Mouse (Mus musculus): ENCODE results near the gene Zdhhc20. TPM values are rescaled to one million over a fixed set of nuclear protein-coding genes. Genes with fewer than 3 reads are reported as not detected.
A peak's percentile ranks its signal among the peaks of the same experiment; 100 is the strongest.
"Not testable (repeated sequence)": the region's sequence is repeated elsewhere in the genome, so short reads cannot be mapped to it uniquely, and the experiment has no call there.

Zdhhc20 gene
- 1 to 10 TPM; 2.2 to 3.8 (median 2.9) TPM for total RNA-seq (2022)

GRCm38 (mm10) chr14:57890011-57890842 lies at the start of gene Zdhhc20:
Zdhhc20 (minus strand) TSS chr14:57890276.
- peak; percentile 91 to 92 for DNase-seq (ENCODE audit: low spot score in 2 of 2)

GRCm38 (mm10) chr14:57937297-57937696 lies 47.2 kb upstream of the Zdhhc20 start:
- no peak for DNase-seq (ENCODE audit: low spot score in 2 of 2)

DNA sequence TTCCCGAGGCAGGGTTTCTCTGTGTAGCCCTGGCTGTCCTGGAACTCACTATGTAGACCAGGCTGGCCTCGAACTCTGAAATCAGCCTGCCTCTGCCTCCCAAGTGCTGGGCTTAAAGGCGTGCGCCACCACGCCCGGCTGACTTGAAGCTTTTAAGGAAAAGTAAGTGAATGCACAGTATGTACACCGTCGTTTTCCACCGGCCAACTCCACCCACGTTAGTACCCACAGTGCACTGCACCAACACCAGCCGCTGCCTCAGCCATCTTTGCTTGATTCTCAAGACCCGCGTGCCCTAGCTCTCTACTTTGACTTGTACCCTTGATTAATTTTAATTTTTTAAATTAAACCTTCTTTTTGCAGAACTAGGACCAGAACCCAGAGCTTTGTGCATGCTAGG lies 44.6 kb upstream of the Zdhhc20 start:
- DNase-seq (ENCODE audit: low spot score in 2 of 2), result no peak

GRCm38 (mm10) chr14:57933608-57934007 lies 43.5 kb upstream of the Zdhhc20 start:
- DNase-seq (ENCODE audit: low spot score in 2 of 2), result no peak

- DNase-seq (ENCODE audit: low spot score in 2 of 2), result no peak
These were observed 42.9 kb upstream of the Zdhhc20 start for GRCm38 (mm10) chr14:57932881-57933443.

DNA sequence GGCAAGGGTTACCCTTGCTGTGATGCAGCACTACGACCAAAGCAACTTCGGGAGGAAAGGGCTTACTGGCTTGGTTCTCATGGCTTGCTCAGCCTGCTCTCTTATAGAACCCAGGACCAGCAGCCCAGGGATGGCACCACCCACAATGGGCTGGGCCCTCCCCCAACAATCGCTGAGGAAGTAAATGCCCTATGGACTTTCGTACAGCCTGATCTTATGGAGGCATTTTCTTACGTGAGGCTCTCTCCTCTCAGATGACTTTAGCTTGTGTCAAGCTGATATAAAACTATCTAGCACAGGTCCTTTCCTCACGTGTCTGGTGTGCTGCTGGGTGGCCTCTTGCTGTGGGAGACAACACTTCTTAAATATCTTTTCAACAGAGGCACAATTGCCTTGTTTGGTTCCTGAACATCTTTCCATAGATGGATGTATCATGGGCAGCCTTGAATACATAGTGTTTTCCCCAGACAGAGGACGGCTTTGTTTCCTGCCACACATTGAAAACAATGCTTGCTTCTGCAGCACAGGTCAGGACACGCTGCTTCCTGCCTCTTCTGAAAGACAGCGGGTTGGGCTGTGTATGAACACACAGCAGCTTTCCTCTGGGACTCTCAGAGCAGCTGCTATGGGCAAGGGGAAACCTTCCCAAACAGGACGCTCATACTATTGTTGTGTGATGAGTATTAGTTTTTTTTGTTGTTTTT lies 31.5 kb upstream of the Zdhhc20 start:
- no peak for DNase-seq (ENCODE audit: low spot score in 2 of 2)

DNA sequence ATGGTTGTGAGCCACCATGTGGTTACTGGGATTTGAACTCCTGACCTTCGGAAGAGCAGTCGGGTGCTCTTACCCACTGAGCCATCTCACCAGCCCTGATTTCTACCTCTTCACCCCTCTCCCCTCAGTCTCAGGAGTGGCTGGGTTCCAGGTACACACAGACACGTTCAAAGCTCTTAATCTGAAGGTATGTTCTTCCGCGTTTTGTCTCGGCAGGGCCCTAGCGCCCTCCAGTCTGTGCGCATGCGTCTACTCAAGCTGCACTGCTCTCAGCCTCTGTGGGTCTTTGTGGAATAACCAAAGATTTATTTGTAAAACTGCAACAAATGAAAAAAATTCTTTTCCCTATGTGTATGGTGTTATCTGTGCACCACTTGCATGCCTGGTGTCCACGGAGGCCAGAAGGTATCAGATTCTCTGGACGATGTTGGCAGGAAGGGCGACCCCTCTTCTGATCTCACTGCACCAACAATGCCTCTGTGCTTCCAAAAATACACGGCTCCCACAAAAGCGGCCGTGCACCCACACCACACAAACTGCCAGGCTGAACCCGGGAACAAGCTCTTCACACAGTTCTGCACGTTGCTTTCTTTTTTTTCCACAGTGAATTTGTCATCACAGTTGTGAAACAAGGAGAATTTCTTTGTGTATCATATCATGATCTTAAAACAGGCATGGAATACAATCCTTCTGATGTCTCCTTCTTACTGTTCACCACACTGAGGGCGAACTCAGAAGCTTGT lies 30.7 kb upstream of the Zdhhc20 start:
- no peak for DNase-seq (ENCODE audit: low spot score in 2 of 2)

DNA sequence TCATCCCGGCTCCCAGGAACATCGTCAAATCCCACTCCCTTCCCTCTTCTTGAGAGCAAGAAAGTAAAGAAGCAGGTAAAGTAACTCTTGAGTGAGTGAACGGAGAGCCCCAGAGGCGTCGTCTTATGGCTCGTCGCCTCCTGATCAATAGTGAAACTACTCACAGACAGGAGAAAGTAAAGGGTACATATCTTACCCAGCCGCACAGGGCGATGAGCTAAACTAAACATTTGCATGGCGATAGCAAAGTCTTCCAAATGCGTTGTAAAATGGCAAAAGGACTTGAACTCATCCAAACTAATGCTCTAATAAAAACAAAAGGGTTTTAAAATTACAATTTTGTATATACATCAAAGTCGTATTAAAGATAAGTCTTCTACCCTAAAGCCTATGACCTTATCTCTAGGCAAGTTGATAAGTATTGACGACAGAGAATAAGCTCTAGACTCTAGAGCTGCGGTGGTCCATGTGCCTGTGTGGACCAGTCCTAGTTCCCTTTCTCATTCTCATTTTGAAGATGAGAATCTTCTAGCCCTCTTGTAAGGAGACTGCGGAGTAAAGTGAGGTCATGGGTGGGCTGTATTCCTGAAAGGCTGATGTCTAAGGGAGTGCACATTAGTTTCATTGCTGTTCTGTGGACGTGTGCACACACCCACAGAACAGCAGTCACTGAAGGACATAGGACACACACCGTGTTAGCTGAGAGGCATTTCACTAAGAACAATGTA lies 29.2 kb upstream of the Zdhhc20 start:
- no peak for DNase-seq (ENCODE audit: low spot score in 2 of 2)

- no peak for DNase-seq (ENCODE audit: low spot score in 2 of 2)
These were observed 25.3 kb upstream of the Zdhhc20 start for GRCm38 (mm10) chr14:57915341-57915740.

DNA sequence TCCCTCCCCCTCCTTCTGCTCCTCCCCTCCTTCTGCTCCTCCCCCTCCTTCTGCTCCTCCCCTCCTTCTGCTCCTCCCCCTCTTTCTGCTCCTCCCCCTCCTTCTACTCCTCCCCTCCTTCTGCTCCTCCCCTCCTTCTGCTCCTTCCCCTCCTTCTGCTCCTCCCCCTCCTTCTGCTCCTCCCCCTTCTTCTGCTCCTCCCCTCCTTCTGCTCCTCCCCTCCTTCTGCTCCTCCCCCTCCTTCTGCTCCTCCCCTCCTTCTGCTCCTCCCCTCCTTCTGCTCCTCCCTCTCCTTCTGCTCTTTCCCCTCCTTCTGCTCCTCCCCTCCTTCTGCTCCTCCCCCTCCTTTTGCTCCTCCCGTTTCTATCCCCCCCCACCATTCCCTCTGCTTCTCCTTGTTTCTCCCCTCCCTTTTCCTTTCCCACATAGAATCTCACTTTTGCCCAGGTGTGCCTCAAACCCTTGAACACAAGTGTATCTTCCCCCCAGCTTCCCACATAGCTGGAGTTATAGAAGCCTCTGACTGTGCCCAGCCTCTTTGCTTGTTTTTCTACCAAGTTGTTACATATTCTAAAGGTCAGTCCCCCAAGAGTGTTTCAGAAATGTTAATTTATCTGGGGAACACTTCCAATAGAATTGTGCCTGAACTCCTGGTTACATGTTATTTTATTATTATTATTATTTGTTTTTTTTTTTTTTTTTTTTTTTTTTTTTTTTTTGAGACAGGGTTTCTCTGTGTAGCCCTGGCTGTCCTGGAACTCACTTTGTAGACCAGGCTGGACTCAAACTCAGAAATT lies 22.3 kb upstream of the Zdhhc20 start:
- not testable (repeated sequence) for DNase-seq (ENCODE audit: low spot score in 2 of 2)

GRCm38 (mm10) chr14:57911787-57912186 lies 21.7 kb upstream of the Zdhhc20 start:
- DNase-seq (ENCODE audit: low spot score in 2 of 2), result not testable (repeated sequence)

DNA sequence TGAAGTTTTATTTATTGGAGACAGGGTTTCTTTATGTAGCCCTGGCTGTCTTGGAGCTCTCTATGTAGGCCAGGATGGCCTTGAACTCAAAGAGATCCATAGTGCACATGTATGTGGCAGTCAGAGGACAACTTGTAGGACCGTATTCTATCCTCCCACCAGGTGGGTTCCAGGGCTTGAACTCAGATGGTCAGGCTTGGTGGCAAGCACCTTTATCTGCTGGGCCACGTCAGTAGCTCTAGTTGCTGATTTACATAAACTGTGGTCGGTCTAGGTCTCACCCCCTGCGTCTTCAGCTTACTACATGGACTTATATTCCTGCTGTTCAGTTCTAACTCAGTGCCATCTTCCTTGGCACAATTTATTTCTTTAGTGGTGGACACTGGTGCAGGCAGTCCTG lies 21.2 kb upstream of the Zdhhc20 start:
- DNase-seq (ENCODE audit: low spot score in 2 of 2), result no peak

DNA sequence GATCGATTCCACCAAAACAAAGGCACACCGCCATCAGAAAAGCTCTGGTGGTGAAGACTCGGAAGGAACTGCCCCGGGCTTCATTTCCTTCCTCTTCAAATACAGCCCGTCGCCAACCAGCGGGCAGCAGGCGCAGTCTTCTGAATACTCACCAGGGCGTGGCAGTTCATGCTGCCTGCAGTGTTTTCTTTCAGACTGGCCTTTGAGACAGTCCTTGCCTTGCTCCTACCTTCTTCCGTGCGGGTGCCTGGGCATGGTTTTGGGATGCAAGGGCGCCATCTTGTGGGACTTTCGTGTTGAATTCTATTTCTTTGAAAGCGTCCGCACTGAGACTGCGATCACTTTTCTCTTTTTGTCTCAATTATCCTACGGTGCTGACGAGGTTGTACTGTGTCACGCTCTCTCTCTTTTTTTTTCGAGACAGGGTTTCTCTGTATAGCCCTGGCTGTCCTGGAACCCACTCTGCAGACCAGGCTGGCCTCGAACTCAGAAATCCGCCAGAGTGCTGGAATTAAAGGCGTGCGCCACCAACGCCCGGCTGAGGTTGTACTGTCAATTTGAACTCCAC lies 20.5 kb upstream of the Zdhhc20 start:
- DNase-seq (ENCODE audit: low spot score in 2 of 2), result peak; percentile 62 to 73

GRCm38 (mm10) chr14:57909297-57909696 lies 19.2 kb upstream of the Zdhhc20 start:
- DNase-seq (ENCODE audit: low spot score in 2 of 2), result no peak

DNA sequence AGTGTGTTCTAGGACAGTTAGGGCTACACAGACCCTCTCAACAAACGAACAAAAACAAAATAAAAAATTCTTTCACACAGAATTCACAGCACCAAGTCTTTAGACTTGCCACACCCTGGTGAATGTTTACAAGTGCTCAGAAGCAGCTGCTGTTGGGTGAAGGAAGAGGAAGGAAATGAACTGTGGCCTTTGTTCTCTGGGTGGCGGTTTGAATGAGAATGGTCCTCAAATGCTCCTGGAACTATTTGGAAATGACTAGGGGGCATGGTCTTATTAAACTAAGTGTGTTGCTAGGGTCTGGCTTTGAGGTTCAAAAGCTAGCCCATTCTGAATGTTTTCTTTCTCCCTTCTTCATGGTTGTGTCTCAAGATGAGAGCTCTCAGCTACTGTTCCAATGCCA lies 18.4 kb upstream of the Zdhhc20 start:
- no peak for DNase-seq (ENCODE audit: low spot score in 2 of 2)

- no peak for DNase-seq (ENCODE audit: low spot score in 2 of 2)
These were observed 11.9 kb upstream of the Zdhhc20 start for GRCm38 (mm10) chr14:57901998-57902397.

GRCm38 (mm10) chr14:57896882-57897281 lies 6.8 kb upstream of the Zdhhc20 start:
- no peak for DNase-seq (ENCODE audit: low spot score in 2 of 2)

DNA sequence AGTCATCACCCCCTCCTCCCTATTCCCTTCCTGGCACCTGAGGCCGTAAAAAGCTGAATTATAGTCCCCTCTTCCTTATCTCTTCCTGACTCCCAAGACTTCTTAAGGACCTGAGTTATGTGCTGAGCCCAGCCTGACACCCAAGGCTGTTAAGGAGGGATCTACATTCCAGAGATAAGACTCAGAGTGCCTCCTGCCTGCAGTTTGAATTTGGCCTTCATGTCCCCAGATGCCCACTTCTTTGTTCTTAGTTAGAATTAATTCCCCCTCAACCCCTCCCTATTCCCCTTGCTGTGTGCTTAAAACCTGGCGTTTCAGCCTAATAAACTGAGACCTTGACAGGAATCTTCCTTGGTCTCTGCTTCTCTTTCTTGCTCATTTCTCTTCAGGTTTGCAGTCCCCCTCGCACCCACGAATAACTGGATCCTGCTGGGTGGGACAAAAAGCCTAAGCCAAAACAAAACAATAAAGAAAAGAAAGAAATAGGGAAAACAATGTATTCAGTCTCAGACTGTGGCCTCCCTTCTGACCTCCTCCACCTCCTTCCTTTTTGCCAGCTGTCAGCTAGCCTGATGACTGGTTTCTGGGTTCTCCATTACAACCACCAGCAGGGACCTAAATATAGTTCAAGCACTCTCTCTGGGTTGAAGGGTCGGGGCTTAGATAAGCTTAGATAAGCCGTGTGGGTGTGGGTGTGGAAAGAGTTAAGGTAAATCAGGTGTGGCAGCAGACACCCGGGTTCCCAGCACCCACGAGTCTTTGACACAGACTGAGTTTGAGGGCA lies 6.2 kb upstream of the Zdhhc20 start:
- not testable (repeated sequence) for DNase-seq (ENCODE audit: low spot score in 2 of 2)

DNA sequence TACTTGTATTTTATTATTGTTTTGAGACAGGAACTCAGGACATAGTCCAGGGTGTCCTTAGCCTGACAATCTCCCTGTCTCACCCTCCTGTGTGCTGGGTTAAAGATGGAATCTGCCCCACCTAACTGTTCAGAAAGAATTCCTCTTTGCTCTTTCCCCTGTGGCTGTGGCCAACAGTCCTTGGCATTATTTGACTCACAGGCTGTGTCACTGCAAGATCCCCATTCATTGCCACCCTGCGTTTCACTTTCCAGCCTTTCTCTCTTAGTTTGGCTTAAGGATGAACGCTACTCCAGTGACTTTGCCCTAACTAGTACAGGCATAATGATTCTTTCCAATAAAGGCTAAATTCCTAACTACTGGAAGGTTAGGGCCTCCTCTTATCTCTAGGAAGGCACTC lies 4.3 kb upstream of the Zdhhc20 start:
- no peak for DNase-seq (ENCODE audit: low spot score in 2 of 2)

Data from gastrocnemius, adult 8-10 months (tissue).